Mouse (Mus musculus) intestine, embryonic 16.5 days (tissue): ENCODE measurements around the gene Card19. TPM values are rescaled to one million over a fixed set of nuclear protein-coding genes. Genes with fewer than 3 reads are reported as not detected.

ENCODE experiments used
- ATAC-seq: fragments of 200-750 bp; cut with Nextera tagmentation; 2 replicates; pipeline ENCODE4 v1.8.0; 2017; ENCODE audit warnings: moderate TSS enrichment, moderate library complexity
- H3K27ac ChIP-seq: fragments of 300-500 bp; sonication (generic); 2 replicates; pipeline ENCODE4 v1.5.1; 2014; ENCODE audit warnings: mild to moderate bottlenecking, low read length
- H3K27me3 ChIP-seq: fragments of 300-500 bp; sonication (generic); replicated peaks from 2 replicates; pipeline ENCODE4 v1.6.1; 2014; ENCODE audit warnings: low read length, control low read depth, mixed read lengths; ENCODE audit not compliant: control insufficient read depth, insufficient read depth
- H3K36me3 ChIP-seq: fragments of 300-500 bp; sonication (generic); 2 replicates; pipeline ENCODE4 v1.6.1; 2014; ENCODE audit warnings: low read length, control low read depth; ENCODE audit not compliant: control insufficient read depth, insufficient read depth
- H3K4me1 ChIP-seq: fragments of 300-500 bp; sonication (generic); 2 replicates; pipeline ENCODE4 v1.6.1; 2014; ENCODE audit warnings: low read length, control low read depth, mixed read lengths; ENCODE audit not compliant: control insufficient read depth, insufficient read depth
- H3K4me2 ChIP-seq: fragments of 300-500 bp; sonication (generic); 2 replicates; pipeline ENCODE4 v1.6.1; 2014; ENCODE audit warnings: low read depth, low read length, control low read depth
- H3K4me3 ChIP-seq: fragments of 300-500 bp; sonication (generic); 2 replicates; pipeline ENCODE4 v1.5.1; 2014; ENCODE audit warnings: mild to moderate bottlenecking, low read length
- H3K9ac ChIP-seq: fragments of 300-500 bp; sonication (generic); 2 replicates; pipeline ENCODE4 v1.6.1; 2014; ENCODE audit warnings: low read depth, low read length
- H3K9me3 ChIP-seq: fragments of 300-500 bp; sonication (generic); 2 replicates; pipeline ENCODE4 v1.6.1; 2016; ENCODE audit warnings: low read length, control low read depth; ENCODE audit not compliant: control insufficient read depth
- WGBS: fragments of 180-500 bp; shearing (Covaris S2); extraction: QIAGEN DNeasy Blood & Tissue Kit; methylation state at CpG from one replicate; pipeline ENCODE4 v1.1.7; 2014; 5-methylcytosine and 5-hydroxymethylcytosine counted together
- polyA plus RNA-seq: library from polyadenylated mRNA; unstranded; fragments of >200 nt; fragmentation: Nextera tagmentation; extraction: Ambion mirVana; gene quantifications from 2 replicates; pipeline ENCODE4 v1.2.1, GENCODE M21; 2015

The Card19 gene
- polyA plus RNA-seq, 1 experiment from 2014 or later: 58.8 TPM

DNA sequence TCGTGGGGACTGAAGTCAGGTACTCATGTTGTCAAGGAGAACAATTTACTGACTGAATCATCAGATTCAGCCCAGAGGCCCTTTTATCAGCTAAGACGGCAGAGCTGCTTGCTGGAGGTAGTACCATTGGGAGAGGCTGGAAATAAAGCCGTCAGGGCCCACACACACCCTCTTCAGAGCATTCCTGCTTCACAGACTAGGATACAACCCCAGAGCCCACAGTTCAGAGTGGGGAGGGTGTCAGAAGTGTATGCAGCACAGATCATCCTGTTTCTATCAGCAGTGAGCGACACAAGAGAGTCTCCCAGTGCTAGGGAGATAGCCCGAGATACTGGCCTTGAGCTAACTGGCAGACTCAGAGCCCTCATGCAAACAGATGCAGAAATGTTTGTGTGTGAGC is 32.7 kb downstream of the Card19 start:
- H3K27ac ChIP-seq: no peak overlapping the region
- H3K36me3 ChIP-seq: no peaks in the 10 kb centered on the region
- ATAC-seq: no peak
- no peaks in the 10 kb centered on the region for H3K9me3 ChIP-seq
- H3K27me3 ChIP-seq: no peaks in the 10 kb centered on the region
- H3K4me2 ChIP-seq: no peak overlapping the region
- H3K9ac ChIP-seq: peak overlapping the region; percentile 3
- H3K4me3 ChIP-seq: no peak overlapping the region
- H3K4me1 ChIP-seq: peaks cover 26% of the 10 kb centered on the region
- 40% methylated on average over 5 of the region's 5 CpGs for WGBS

- Histone ChIP-seq H3K9ac (no peak overlapping the region), H3K36me3 (no peaks in the 10 kb centered on the region), H3K4me3 (no peak overlapping the region), H3K4me2 (no peak overlapping the region), H3K27me3 (no peaks in the 10 kb centered on the region), H3K9me3 (no peaks in the 10 kb centered on the region), H3K27ac (no peak overlapping the region), H3K4me1 (peaks cover 16% of the 10 kb centered on the region)
- no peak for ATAC-seq
- WGBS: 85% methylated on average over 3 of the region's 3 CpGs
Measured at GRCm38 (mm10) chr13:49181411-49181984, 34.3 kb downstream of the Card19 start.

DNA sequence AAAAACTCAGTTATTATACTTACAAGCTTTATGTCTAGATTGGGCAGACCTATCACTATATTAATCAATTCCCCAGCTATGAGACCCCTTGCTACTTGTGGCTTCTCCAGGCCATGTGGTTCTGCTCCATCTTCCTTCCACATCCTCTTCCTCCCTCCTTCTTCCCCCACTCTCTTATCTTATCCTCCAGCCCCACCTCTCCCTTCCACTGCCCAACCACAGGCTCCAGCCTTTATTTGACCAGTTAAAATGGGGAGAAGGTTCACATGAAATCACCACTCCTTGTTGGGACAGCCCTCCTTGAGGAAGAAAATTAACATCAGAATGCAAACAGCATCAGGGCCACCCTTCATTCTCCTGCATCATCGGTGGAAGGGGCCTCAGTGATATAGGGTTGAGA is 35.1 kb downstream of the Card19 start:
- H3K27ac ChIP-seq: no peak overlapping the region
- no peaks in the 10 kb centered on the region for H3K9me3 ChIP-seq
- H3K36me3 ChIP-seq: no peaks in the 10 kb centered on the region
- no peak for ATAC-seq
- no peak overlapping the region for H3K4me2 ChIP-seq
- H3K4me1 ChIP-seq: peaks cover 13% of the 10 kb centered on the region
- 42% methylated on average over 1 of the region's 1 CpGs for WGBS
- no peak overlapping the region for H3K4me3 ChIP-seq
- no peak overlapping the region for H3K9ac ChIP-seq
- H3K27me3 ChIP-seq: no peaks in the 10 kb centered on the region

GRCm38 (mm10) chr13:49180274-49180673 is 35.6 kb downstream of the Card19 start:
- H3K4me1 ChIP-seq: peaks cover 13% of the 10 kb centered on the region
- WGBS: 82% methylated on average over 5 of the region's 5 CpGs
- H3K27me3 ChIP-seq: no peaks in the 10 kb centered on the region
- H3K36me3 ChIP-seq: no peaks in the 10 kb centered on the region
- no peak overlapping the region for H3K4me3 ChIP-seq
- ATAC-seq: no peak
- no peak overlapping the region for H3K9ac ChIP-seq
- H3K4me2 ChIP-seq: no peak overlapping the region
- no peak overlapping the region for H3K27ac ChIP-seq
- H3K9me3 ChIP-seq: no peaks in the 10 kb centered on the region

DNA sequence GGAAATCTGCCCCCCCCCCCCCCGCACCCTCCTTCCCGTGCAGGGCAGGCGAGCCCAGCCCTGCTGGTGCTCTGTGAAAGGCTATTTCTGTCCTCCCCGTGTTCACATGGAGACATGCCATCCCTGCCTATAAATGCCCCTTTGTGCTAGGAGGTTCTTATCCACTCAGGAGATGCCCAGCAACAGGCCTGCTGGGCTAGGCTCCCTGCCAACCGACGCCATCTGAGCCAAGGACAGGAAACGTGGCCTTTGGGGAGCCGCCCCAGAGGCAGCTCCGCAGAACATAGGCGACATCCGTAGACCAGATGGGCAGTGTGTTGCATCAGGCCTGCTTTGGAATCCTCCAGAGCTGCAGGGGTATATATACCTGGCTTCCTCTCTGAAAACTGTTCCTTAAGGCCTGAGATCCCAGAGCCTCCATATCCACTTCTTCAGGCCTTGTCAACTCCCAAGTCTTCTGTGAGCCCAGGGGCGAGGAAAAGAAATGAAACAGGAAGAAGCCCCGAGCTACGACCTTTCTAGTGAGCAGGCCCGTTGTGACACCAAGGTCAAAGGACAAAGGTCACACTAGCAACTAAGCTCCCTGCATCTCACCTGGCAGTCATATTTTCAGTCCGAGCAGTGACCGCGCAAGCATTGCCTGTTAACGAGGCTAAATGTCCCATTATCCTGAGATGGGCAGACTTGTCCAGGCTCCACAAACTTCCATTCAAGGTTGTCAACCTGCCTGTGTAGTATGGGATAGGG is 36.8 kb downstream of the Card19 start:
- H3K27me3 ChIP-seq: no peaks in the 10 kb centered on the region
- 61% methylated on average over 19 of the region's 19 CpGs for WGBS
- H3K4me3 ChIP-seq: no peak overlapping the region
- H3K36me3 ChIP-seq: no peaks in the 10 kb centered on the region
- H3K4me2 ChIP-seq: no peak overlapping the region
- H3K27ac ChIP-seq: no peak overlapping the region
- ATAC-seq: 0 out of 2 replicates have a peak, but pooled peaks have one; percentile 24
- H3K4me1 ChIP-seq: peaks cover 13% of the 10 kb centered on the region
- no peak overlapping the region for H3K9ac ChIP-seq
- no peaks in the 10 kb centered on the region for H3K9me3 ChIP-seq

GRCm38 (mm10) chr13:49175509-49175908 is 40.3 kb downstream of the Card19 start:
- H3K4me2 ChIP-seq: no peak overlapping the region
- ATAC-seq: no peak
- no peak overlapping the region for H3K27ac ChIP-seq
- 81% methylated on average over 10 of the region's 10 CpGs for WGBS
- no peak overlapping the region for H3K4me3 ChIP-seq
- no peaks in the 10 kb centered on the region for H3K27me3 ChIP-seq
- no peaks in the 10 kb centered on the region for H3K9me3 ChIP-seq
- no peak overlapping the region for H3K9ac ChIP-seq
- no peaks in the 10 kb centered on the region for H3K36me3 ChIP-seq
- peaks cover 5% of the 10 kb centered on the region for H3K4me1 ChIP-seq

- H3K4me3 ChIP-seq: no peak overlapping the region
- no peak overlapping the region for H3K9ac ChIP-seq
- H3K4me2 ChIP-seq: no peak overlapping the region
- 5% methylated on average over 12 of the region's 12 CpGs for WGBS
- no peaks in the 10 kb centered on the region for H3K27me3 ChIP-seq
- ATAC-seq: peak; percentile 71
- H3K4me1 ChIP-seq: no peaks in the 10 kb centered on the region
- H3K9me3 ChIP-seq: no peaks in the 10 kb centered on the region
- no peak overlapping the region for H3K27ac ChIP-seq
- no peaks in the 10 kb centered on the region for H3K36me3 ChIP-seq
Measured at GRCm38 (mm10) chr13:49172971-49173596, 42.8 kb downstream of the Card19 start.

DNA sequence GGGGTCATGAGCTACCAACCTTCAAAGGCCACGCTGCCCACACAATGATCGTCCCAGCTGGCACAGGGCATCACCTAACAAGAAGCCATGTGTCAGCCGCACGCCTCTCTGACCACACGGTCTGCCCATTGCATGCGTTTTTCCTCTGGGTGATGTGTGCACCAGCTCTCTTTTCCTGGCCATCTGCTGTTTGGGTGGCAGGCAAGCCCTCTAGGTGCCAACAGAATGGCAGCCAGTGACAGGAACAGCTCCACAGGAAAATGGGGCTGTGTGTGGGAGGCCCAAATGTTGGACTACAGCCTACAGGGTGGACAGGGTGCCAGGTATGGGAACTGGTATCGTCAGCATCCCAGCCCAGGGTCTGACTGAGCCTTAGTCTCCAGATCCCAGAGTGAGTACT is 43.5 kb downstream of the Card19 start:
- H3K9ac ChIP-seq: no peak overlapping the region
- 89% methylated on average over 7 of the region's 7 CpGs for WGBS
- no peak overlapping the region for H3K4me2 ChIP-seq
- no peak overlapping the region for H3K27ac ChIP-seq
- no peak for ATAC-seq
- H3K36me3 ChIP-seq: no peaks in the 10 kb centered on the region
- no peaks in the 10 kb centered on the region for H3K4me1 ChIP-seq
- no peaks in the 10 kb centered on the region for H3K9me3 ChIP-seq
- no peaks in the 10 kb centered on the region for H3K27me3 ChIP-seq
- no peak overlapping the region for H3K4me3 ChIP-seq

DNA sequence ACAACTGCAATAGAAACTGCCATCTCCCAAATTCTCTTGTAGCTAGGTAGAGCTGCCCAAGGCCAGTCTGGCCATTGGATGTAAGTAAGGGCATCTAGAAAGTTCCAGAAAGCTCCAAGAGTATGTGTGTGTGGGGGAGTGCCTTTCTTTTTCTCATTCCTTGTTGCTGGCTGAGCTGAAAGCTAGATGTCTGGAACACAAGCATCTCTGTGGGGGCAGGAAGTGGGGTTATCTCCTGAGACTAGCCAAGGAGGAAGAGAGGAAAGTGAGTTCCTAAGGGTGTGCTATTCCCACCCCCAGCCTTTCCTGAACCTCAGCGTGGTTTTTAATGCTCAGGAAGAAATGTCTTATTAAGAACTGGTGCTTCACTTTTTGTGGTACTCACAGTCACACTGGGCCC is 44.1 kb downstream of the Card19 start:
- no peaks in the 10 kb centered on the region for H3K4me1 ChIP-seq
- H3K9ac ChIP-seq: no peak overlapping the region
- 65% methylated on average over 1 of the region's 1 CpGs for WGBS
- no peak overlapping the region for H3K4me3 ChIP-seq
- H3K36me3 ChIP-seq: no peaks in the 10 kb centered on the region
- ATAC-seq: no peak
- H3K27ac ChIP-seq: no peak overlapping the region
- H3K27me3 ChIP-seq: no peaks in the 10 kb centered on the region
- H3K9me3 ChIP-seq: no peaks in the 10 kb centered on the region
- H3K4me2 ChIP-seq: no peak overlapping the region
